Mouse (Mus musculus) lung, adult 18-20 months (tissue): ENCODE data around the gene Prss45.
A peak's percentile ranks its signal among the peaks of the same experiment; 100 is the strongest.

Source experiments
- DNase-seq, 2 experiments: peaks; one replicate each; pipeline ENCODE4 v3.0.0; 2022; ENCODE audit warnings: mixed read lengths in 2 of 2

Gene Prss45

DNA sequence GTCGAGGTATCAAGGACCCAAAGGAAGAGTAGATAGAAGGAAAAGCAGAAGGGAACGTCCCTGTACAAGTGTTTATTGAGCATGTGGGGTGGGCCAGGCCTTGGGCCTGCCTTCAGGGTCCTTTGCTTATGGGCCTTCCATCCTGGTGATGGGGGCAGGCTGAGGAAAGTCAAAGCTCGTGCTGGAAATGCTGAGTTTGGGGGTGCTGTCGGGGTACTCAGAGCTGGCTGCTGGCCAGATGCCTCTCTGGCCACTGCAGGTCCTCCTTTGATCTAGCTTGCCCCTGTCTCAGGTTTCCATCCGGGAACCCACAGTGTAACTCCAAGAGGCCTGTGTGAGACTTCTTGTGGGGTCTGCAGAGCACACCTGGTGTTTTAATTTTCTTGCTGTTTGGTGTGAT is 24.1 kb downstream of the Prss45 start:
- DNase-seq = no peak

DNA sequence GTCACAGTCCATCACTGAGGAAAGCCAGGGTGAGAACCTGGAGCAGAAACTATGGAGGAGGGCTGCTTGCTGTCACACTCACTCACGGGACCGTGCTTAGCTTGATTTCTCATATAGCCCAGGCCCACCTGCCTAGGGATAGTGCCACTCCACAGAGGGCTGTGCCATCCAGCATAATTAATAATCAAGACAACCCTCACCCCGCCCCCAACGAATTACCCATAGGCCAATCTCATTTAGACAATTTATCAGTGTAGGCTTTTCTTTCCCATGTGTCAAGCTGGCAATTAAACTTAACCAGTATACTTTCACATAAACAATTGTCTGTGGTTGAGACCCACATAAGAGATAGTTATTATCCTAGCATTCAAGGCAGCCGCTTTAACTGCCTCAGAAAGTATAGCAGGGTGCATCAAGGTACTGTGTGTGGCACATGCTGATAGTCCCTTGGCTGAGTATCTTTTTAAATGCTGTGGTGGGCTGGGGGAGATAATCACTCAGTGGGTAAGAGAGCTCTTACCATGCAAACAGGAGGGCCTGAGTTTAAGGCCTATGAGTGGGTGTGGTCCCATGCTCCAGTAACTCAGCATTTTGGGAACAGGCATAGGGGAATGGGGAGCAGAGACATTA is 24.7 kb downstream of the Prss45 start:
- DNase-seq = no peak

- peak; percentile 53 to 64 for DNase-seq
Observed at GRCm38 (mm10) chr9:110871030-110871429, 36.6 kb downstream of the Prss45 start.

GRCm38 (mm10) chr9:110873681-110874659 is 39.6 kb downstream of the Prss45 start:
- no peak for DNase-seq

- DNase-seq = no peak
Observed at GRCm38 (mm10) chr9:110874660-110875191, 40.3 kb downstream of the Prss45 start.

DNA sequence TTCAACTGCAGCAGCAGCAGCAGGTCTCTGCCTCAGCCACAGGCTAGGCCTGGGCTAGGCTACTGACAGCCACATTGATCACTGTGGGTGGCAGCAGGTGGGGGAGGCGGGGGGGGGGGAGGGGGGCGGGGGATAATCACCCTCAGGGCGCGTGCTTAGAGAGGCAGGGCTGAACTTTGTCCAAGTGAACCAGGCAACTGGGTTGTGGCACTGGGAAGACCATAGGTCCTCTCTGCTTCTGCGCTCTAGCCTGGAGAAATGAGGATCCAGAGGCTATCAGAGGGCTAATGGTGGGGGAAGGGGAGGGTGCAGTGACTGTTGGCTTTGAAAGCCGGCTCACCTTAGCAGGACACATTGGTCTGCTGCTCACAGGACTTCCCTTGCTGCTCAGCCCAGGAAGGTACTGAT is 40.9 kb downstream of the Prss45 start:
- no peak for DNase-seq

GRCm38 (mm10) chr9:110877353-110877752 is 43.0 kb downstream of the Prss45 start:
- DNase-seq = peak in 1 of 2 experiments; percentile 50

DNA sequence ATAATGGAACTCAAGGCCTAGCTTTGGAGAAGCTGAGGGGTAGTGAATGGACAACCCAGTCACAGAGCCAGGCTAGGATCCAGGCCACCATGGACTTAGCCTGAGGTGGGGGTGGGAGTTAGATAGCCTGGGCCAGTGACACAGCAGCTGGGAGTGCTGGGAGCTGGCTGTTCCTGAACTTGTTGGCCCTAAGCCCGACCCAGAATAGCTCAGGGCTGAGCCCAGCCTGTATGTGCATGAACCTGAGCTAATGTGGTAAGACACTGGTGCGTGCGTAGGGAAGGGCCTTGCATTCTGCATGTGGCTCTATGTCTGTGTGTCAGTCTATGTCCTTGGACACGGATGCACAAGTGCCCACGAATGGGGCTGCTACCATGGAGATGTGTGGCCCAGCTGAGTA is 43.5 kb downstream of the Prss45 start:
- peak; percentile 66 to 76 for DNase-seq

GRCm38 (mm10) chr9:110879191-110879920 is 45.0 kb downstream of the Prss45 start, which contains the start of gene Als2cl:
Als2cl (plus strand) TSS chr9:110879870.
- peak in 1 of 2 experiments; percentile 45 for DNase-seq

GRCm38 (mm10) chr9:110879998-110880561 is 45.7 kb downstream of the Prss45 start, which contains the start of gene Tmie:
Tmie (minus strand) TSS chr9:110880113.
- peak; percentile 89 to 93 for DNase-seq

DNA sequence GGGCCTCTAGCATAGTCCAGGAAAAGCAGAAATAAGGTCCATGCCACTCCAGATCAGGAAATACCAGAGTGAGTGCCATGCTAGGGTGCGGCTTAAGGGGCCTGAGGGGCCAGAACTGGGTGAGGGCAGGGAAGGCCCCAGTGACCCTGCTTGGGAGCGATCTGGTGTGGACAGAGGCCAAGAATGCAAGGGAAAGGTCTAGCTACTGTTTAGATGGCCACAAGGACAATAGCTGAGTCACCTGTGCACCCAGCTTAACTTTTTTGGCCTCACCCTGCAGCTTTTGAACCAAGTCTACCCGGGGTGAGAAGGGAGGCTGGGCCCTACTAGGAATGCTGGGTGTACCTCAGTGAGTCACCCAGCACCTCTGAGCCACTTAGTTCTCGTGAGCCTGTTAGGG is 46.4 kb downstream of the Prss45 start:
- DNase-seq = peak; percentile 80 to 87

DNA sequence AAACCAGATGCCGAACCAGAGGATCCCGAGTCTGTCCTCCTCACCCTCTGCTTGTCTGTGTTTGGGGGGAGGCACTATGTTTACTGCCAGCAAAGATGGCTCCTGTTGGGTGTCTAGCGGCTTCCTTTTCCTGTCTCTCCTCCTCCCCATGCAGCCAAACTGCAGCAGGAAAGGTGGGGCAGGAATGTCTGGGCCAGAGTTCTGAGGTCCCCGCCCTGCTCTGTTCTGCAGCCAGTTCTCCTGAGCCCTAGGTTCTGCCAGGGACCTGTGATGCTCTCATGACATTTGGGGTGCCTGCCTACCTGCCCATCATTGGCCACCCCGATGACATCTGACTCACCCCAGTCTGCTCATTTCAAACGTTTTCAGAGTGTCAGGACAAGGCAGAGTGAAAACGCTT is 47.6 kb downstream of the Prss45 start:
- DNase-seq = peak; percentile 75 to 83

DNA sequence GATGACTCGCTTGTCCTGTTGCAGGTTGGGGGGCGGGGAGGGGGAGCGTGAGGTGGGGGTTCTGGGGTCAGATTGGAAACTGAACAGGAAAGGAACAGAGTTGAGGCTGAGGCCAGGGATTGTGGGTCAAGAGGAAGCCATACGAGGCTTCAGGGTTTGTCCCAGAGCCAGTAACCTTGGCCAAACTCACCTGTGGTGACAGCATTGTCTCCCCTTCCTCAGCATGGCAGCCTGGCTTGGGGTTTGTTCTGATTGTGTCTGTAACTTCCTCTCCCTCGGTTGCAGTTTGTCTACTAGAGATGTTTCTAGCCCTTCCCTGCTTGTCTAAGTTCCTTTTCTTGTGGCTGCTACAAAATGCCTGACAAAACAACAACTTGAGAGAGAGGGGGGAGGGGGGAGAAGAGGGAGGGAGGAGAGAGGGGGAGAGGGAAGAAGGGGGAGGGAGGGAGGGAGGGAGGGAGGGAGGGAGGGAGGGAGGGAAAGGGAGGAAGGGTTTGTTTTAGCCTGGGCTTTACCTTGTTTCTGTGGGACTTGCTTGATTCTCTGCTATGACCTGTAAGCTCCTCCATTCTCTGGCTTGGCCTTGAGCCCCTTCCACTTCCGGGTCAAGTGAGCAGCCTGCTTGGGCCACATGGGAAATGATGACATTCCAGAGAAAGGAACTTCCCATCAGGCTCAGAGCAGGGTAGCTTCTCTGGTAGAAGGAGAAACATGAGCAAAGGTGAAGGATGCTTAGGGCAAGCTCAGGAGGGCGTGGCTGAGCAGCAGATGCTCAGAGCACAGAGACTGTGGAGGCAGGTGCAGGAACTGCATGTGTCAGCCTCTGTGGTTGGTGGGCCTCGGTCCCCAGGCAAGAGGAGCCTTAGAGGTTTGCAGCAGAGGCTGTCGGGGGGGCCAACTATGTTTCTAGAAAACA is 53.3 kb downstream of the Prss45 start:
- DNase-seq = no peak

GRCm38 (mm10) chr9:110888935-110889334 is 54.5 kb downstream of the Prss45 start:
- no peak for DNase-seq

GRCm38 (mm10) chr9:110890026-110890783 is 55.8 kb downstream of the Prss45 start:
- peak in 1 of 2 experiments; percentile 35 for DNase-seq
